Mouse (Mus musculus) layer of hippocampus, postnatal 14 days (tissue): ENCODE data around the gene Cacnb2. TPM values are rescaled to one million over a fixed set of nuclear protein-coding genes. Genes with fewer than 3 reads are reported as not detected.
A peak's percentile ranks its signal among the peaks of the same experiment; 100 is the strongest.
"Not testable (repeated sequence)": the region's sequence is repeated elsewhere in the genome, so short reads cannot be mapped to it uniquely, and the experiment has no call there.

Source experiments
- DNase-seq, 2 experiments: peaks; one replicate each; pipeline ENCODE4 v3.0.0; 2021 to 2022; ENCODE audit warnings: low spot score in 2 of 2, mixed read lengths in 1 of 2
- total RNA-seq, 2 experiments: library from RNA; stranded (reverse); gene quantifications; 2 replicates each; pipeline ENCODE4 v1.2.3; 2021

Gene Cacnb2
- total RNA-seq, 2 experiments from 2014 or later: 72.3 to 81.4 TPM

DNA sequence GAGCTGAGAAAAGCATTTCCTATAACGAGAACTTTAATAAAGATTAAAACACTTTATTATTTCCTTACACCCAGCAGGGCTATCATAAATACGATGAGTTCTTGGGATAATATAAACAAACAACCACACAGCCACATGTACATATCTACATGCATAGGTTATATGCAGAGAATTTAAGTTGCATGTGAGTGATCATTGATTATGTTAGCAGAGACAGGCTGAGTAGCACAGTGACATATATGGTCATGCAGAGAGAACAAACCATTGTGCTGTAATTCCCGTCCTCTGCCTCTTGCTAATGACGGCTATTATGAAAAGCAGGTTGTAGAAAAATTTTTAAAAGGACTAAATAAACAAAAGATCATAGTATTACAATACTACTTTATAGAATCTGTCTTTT is 53.8 kb downstream of the Cacnb2 start:
- DNase-seq: no peak

DNA sequence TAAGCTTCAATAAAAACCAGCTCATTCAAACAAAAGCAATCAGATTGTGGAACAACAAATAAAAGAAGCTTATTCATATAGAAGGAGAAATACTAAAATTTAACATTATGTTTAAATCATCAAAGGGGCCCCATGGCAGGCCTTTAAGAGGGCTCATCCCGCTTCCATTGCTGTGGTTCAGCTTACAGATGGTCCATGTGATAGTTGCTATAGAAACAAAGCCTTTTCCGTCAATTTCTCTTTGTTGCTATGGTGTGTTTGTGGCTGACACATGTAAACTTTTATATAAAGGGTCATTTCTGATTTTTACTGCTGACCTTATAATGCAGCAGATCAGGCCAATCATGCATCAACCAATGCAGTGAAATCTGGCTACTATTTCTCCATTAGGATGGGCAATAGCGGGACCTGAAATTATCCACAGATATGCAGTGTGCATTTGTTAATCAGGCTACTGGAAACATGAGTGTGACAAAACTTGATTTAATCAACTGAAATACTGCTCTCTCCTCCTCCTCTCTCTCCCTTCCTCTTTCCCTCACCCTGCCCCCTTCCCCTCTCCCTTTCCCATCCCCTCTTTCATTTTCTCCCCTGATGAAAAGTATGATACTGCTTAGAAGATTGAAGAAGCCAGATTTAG is 54.4 kb downstream of the Cacnb2 start:
- no peak for DNase-seq

DNA sequence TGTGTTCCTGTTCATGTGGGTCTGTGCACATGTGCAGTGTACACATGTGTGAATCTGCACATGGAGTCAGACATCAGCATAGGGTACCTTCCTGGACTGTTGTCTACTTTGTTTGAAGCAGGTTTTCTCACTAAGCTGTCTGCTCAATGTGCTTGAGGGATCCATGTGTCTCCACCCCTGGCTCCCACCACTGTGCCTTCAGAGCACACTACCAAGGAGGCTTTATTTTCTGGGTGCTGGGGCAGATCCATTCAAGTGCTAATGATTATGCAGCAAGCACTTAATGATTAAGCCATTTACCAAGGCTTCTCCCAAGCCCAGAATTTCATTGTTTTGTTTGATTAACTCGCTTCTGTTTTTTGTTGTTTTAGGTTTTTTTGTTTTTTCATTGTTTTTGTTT is 62.3 kb downstream of the Cacnb2 start:
- no peak for DNase-seq

DNA sequence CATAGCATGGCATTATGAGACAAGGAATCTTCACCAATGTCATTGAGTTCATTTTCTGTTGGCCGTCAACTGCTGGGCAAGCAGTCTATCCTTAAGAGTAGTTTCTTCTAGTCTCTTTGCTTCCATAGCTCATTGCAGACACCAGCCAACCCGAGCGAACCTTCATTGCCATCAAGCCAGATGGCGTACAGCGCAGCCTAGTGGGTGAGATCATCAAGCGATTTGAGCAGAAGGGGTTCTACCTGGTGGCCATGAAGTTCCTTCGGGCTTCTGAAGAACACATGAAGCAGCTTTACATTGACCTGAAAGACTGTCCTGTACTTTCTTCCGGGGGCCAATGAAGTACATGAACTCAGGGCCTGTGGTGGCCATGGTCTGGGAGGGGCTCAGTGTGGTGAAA is 69.2 kb downstream of the Cacnb2 start:
- DNase-seq: no peak

DNA sequence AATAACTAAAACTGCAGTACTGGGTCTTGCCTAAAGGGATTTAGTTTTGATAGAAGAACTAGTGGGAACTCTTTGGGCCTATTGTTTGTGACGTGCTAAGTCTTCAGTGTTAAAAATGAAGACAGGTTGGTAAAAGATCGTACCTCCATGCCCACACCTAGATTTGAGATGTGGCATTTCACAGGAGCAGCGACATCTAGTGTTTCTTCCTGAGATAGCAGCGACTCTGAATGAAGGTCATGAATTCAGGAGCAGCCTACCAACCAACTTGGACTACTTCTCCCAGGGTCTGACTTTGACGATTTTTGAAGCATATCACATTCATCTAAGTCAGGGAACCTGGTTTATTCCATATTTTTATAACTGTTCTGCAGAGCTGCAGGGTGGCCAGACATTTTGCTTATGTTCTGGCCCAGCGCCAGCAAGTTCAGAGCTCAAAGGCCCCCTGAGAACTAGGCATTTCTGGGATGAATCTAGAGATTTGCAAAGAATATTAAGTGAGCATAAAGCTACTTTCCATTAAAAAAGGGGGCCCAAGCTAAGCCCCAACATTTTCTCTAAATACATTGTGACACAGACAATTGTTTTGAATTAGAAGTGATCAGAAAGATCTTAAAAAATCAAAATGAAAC is 74.1 kb downstream of the Cacnb2 start:
- peak in 1 of 2 experiments; percentile 31 for DNase-seq

DNA sequence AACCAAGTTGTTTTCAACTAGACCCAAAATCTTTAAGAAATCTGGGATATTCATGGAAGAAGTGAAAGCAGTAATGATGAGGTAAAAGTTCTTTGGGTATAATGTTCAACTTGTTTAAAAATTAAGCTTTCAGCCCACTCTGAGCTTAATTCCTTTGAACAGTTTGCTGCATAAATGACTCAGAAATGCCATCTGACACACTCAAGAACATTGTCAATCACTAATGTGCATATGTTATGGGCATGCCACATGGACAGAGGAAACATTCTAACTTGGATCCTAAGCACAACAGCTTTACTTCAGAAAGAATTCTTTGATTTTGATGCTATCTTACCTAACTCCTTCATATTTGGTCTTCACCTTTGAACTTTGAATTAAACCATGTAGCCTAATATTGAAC is 81.3 kb downstream of the Cacnb2 start:
- DNase-seq: peak in 1 of 2 experiments; percentile 61

DNA sequence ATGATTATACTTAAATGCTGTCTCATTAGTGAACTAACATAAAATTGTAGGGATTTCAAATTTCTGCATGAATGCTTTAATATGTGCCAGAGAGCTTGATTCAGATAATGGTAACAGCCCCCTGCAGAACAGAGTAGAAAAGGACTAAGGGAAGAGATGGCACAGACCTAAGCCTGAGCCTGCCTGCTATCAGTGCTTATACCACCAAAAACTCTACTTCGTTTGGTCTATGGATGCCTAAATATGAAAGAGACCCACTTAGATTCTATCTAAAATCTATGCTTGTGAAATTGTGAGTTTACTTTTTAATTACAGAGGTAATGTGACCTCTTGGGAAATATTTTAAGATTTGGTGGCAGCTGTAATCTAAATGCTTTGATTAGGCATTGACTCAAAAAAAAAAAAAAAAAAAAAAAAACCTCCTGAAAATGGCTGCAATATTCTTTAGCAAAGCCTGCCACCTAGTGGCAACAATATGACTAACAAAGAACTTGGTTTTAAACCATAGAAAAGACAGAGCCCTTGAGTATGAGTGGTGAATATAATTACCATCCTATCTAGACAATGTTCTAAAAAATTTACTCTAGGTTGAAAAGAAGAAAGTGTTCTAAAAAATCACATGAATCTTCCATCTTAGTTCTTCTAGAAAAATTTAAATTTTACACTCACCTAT is 100.2 kb downstream of the Cacnb2 start:
- peak; percentile 17 to 78 for DNase-seq

DNA sequence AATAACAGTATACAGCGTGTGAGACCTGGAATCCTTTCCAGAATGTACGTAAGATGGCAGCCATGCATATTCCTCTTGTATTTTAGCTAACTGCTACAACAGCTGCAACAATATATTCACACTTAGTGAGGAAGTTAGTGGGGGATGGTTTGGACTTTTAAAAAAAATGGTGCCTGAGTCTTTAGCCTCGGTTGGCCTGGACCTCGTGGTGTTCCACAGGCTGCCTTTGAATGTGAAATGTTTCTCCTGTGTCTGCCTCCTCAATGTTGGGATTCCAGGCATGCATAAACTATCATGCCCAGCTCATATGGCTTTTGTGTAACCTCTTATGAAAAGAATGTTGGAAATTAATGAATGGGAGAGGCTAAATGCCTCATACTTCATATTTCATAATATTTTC is 100.8 kb downstream of the Cacnb2 start:
- DNase-seq: no peak

DNA sequence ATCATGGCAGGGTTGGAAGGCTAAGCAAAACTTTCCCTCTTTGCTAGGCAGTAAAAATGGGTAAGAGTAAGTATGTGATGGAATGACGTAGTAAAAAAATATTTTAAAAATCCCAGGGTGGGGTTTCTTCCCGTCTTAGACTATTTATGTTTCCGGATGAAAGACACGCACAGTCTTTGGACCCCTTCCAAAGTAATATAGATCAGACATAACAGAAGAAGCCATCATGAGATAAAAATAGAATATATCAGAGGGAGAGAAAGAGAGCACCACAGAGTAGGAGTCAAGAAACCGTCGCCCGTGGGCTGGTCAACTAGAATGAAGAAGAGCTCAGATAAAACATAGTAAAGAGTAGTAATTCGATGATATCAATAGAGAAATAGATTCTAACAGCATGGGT is 107.4 kb downstream of the Cacnb2 start:
- DNase-seq: no peak

DNA sequence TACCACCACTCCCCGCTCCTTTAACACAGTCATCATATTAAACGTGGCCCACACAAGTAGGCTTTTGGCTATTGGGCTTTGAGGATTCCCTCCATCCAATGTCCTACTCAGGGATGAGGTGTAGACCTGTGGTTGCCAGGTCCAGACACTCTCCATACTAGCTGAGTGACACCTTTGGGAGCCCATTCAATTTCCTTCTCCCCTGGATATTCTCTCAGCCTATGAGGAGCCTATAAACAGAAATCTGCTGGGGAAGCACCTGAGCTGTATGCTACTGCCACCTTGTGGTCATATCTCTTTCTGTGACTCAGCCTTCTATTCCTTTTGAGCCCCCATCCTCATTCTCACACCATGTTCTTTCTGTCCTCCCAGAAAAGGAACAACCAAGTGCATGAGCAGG is 108.9 kb downstream of the Cacnb2 start:
- DNase-seq: peak in 1 of 2 experiments; percentile 16

DNA sequence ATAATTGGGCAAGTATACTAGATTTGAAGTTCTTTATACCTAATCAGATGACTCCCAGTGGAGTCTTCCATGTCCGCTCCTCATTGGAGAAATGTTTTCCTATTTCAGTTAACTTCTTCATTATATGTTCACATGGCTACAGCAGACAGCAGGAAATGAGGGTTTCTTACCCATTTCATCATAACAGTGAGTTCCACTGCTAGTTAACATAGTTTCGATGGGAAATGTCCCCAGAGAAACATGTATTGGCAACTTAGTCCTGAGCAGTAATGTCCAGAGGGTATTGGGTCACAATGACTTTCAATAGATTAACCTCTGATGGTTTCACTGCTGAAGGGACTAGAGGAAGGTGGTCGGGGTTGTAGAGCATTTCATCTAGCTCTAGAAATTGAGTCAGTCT is 110.2 kb downstream of the Cacnb2 start:
- DNase-seq: no peak

DNA sequence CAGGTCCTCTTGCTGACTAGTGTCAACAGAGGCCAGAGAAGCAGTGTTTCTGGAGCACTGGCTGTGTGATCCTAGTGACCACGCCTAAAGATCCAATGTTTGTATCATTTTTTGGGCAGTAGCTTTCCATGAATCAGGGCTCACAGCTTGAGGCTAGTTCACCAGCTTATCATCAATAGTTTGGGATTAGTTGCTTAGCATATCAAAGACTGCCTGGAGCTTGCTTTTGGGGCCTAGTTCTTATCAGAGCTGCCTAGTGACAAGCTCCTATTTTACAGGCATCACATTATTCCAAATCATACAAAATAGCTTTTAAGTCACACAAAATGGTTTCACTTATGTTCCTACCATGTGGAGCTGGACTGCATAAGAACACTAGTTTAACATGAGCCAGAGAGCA is 113.8 kb downstream of the Cacnb2 start:
- no peak for DNase-seq

DNA sequence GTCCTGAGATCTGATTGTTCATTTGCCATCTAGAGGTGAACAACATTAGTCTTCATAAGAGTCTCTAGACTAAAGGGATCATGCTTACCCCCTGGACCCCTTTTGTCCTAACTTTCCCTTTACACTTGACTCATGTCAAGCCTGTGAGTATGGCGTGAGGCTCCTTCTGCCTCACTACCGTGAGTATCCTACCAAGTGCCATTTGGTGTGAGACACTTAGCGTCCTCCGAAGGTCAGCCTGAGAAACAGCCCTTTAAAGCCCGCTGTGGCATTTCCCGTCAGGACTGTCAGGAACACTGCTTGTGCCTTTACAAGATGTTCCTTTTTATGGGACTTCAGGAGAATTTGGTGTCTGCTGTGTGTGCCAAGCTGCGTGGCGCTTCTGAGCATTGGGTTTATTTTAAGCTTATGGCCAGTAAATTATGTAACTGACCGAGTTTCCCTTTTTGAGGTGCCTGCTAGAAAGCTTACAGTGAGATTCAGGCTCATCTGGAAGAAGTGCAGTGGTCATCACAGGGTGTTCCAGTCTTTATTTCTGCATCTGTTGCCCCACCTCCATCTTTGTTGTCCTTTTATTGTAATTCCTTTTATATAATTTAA is 116.3 kb downstream of the Cacnb2 start:
- DNase-seq: no peak

DNA sequence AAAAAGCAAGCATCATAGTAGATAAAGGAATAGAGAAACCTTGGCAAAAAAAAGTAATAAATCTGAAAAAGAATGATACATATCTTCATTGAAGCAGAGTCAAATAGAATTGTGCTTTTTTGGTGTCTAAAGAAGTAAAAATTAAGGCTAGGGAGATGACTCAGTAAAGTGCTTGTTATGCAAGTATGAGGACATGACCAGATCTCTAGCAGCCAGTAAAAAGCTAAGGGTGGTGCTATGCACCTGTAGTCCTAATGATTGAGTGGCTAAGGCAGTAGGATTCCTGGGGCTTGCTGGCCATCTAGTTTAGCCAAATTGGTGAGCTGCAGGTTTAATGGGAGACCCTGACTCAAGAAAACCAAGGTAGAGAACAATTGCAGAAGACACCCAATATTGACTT is 122.5 kb downstream of the Cacnb2 start:
- DNase-seq: no peak

DNA sequence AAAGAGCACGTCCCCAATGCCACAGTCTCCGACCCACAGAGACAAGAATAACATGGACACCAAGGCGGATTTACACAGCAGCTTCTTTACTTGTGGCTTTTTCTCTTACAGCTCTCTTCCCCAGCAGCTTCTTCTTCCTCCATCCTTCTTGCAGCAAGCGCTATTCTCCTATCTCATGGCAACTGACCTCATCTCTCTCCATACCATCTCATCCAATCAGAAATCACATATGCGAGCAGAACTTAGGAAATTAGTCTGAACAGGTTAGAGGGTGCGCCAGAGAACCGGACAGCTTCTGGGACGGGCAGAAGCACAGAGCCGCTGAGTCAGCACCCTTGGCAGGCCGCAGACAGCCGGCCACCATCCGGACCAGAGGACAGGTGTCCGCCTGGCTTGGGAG is 123.7 kb downstream of the Cacnb2 start:
- DNase-seq: not testable (repeated sequence)

DNA sequence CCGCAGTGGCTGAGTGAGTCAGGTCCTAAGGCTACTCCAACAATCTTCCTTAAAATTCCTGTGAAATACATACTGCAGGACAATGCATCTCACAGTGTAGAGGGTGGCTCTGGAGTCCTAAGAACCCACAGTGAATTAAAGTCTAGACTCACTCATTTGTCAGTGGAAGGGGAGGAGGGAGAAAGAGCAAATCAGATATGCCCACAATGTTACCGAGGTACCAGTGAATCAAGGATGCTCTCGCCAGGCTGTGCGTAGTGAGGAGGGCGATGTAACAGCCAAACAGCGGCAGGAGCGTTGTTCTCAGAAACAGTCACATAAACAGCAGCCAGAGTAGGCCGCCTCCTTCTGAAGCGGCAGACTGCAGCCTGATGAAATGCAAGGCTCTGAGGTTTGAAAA is 136.0 kb downstream of the Cacnb2 start:
- peak; percentile 40 to 42 for DNase-seq

DNA sequence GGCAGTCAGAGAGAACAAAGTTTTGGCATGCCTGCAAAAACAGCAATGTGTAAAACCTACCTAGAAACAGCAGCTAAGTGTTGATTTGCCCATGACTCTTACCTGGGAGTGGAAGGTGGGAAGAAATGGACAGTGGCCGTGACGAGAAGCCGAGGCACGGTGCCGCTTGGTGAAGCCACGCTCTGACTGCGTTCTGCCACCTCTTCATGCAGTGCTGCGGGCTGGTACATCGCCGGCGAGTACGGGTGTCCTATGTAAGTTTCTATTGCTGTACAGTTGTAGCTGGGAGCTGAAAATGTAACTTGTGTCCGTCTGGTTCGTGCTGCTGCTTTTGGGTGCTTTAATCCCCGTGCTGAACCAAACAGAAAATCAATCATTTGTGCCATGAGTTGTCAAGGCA is 136.6 kb downstream of the Cacnb2 start:
- DNase-seq: peak in 1 of 2 experiments; percentile 26

DNA sequence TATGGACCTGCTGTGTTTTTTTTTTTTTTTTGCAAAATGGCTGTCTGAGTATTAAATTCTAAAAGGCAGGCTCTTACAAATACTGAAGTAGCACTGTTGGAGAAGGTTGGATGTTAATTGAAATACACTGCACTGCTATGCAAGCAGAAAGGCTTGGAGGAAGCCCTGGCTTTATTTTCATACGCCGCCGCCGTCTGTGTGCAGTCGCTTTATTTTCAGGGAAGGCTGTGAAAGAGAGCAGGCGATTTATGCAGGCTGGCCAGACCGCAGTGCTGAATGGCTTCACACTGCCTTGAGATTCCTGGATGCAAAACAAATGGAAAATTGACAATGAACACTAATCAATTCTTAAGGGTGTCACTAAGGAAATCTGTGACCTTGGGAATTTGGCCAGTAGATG is 137.5 kb downstream of the Cacnb2 start:
- DNase-seq: peak; percentile 22 to 28

DNA sequence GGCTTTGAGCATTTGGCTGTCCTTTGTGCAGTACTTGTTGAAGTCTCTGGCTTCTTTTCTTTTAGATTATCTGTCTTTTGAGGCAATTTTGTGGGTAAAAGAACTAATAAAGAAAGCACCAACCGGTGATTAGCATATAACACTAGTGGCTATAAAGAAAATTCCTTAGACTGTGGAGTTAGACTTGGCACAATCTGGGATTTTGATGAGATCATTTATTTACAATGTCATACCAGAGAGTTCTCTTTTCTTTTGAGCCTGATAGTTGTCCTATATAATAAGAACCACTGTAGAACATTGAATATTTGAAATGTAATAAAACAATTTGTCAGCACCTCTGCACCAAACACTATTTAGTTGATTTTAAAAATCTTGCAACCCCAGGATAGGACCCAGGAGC is 141.9 kb downstream of the Cacnb2 start:
- no peak for DNase-seq

DNA sequence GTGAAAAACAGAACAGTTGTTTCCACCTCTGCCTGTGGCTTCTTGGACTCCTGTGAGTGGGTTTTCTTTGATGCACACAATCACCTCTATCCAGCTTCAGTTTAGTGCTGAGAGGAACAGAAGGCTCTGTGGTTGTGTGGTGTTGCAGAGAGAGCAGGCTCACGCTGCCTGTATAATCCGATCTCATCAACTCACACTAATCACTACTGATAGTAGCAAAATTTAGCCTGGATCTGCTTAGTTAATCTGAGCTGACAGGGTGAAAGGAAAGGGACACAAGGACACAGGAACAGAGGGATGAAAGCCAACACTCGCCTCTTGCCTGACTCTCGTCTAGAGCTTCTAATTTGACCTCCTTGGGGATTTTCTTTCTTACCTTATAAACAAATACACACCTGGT is 160.0 kb downstream of the Cacnb2 start:
- no peak for DNase-seq

DNA sequence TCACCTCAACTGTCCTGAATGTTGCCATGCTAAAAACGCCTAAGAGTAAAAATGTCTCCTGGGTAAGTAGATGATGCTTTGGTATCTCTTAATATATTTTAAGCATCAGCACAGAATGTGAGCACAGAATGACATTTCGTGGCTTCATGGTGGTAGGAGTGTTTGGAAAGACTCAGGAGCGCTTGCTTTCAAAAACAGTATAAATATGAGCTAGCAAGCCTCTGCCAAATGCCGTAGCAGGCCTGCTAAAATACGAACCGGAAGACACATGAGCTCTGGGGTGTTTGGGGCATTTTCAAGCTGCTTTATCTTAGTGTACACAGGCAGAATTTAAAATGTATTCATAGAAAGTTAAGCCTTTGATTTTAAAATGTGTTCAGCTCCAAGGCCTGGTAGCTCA is 161.0 kb downstream of the Cacnb2 start:
- DNase-seq: peak; percentile 17 to 67

DNA sequence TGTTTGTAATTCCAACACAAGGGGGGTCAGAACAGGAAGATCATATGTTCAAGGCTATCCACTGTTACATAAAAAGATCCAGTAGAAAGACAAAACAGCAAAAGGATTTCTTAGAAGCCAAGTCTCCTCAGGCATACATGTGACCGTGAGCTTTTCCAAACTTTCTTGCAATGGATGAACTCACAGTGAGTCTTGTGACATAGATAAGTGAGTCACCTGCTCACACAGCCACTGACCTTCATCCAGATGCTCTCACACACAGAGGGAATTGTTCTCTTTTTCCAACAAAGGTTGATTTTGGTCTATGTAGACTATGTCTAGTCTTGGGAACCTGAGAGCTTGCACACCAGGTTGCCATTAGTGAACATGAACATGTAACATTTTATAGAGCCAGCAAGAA is 166.6 kb downstream of the Cacnb2 start:
- DNase-seq: no peak
